Mouse (Mus musculus): ENCODE measurements around the gene Slc7a8.

DNA sequence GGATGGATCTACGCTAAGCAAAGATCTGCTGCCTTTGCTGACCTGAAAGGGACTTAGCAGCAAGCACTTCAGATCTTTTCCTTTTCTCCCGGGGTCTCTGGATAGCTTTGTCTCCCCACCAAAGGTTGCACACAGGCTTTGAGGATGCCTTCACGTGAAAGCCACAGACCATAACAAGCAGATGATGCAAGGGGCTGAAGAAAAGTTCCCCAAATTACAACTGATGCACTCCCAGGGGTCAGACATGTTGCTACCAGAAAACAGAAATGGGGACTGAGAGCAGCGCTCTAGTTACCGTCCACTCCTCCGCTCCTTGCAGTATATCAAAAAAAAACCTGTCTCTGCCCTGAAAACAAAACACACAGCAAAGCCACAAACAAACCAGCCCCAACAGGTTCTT lies 10.4 kb upstream of the Slc7a8 start:
- TF ChIP-seq CTCF (IDR thresholded peaks at IDR 0.05; ENCODE audit: low read depth, low read length) (no peak), GATA1 (IDR thresholded peaks at IDR 0.05; ENCODE audit: borderline replicate concordance, low read length) (no peak), GATA2 (IDR thresholded peaks at IDR 0.05; ENCODE audit: borderline replicate concordance, low read depth, low read length) (no peak), POLR2AphosphoS5 (IDR thresholded peaks at IDR 0.05; ENCODE audit: insufficient replicate concordance, low read depth, low read length) (no peak), TAL1 (conservative IDR thresholded peaks at IDR 0.05; ENCODE audit: low read depth, low read length) (no peak)

All from G1E (cell line).